Mouse (Mus musculus): ENCODE results near the gene Srebf2.
"Not testable (repeated sequence)": the region's sequence is repeated elsewhere in the genome, so short reads cannot be mapped to it uniquely, and the experiment has no call there.

Srebf2 gene

DNA sequence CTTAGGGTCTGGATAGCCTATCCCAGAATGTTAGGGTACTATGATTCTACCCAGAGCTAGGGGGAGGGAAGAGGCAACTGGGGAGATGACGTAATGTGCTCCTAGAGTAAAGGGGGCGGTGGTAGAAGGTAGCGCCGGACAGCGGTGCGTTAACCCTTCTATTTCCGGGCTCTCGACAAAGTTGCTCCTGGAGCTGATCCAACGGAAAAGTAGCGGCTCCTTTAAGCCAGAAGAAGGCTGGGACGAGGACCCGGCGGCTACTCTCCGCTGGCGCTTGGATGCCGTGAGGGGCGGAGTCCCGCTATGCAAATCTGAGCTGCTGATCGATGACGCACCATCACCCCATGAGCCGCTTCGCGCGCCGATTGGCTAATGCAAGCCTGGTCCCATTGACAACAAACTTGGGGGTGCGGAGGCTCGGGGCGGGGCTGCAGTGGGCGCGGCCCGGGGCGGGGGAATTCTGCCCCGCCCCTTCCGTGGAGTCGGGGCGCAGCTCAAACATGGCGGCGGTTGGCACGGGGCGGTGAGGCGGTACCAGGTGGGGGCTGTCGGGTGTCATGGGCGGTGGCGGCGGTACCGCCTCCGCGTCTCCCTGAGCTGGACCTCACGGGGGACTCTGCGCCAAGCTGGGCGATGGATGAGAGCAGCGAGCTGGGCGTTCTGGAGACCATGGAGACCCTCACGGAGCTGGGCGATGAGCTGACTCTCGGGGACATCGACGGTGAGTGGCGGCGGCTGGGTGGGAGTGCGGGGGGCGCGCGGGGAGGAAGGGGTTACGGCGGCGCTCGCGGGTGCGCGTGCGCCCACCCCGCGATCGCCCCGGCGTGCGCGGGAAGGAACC is at the start of gene Srebf2:
Gene Srebf2, plus strand, starts transcription at position 412 of the 841 bp plus-strand sequence.
- DNase-seq (ENCODE audit: low spot score), result peak; percentile 92

DNA sequence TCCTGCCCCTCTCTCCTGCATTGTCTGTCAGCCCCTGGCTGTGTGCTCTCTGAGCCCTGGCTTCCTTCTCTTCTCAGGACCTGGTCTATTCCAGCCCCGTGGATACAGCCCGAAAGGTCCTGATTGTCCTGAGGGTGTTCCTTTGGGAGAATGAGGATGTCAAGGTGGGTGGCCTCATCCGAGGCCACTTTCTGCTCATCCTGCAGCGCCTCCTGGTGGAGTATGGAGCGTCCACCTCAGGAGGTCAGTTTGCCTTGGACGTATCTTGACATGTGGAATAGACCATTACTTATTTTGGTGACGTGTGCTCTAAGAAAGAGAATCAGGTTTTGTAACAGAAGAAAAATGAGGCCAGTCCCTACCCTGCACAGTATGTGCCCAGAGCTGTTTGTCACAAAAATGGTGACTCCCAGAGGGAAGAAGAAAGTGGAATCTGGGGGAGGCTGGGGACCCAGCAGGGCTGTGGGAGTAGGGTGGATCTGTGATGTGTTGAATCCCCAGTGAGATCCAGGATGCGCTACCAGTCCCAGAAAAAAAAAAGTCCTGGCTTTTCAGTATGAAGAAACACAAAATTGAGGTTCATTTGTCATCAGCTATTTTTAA is 39.9 kb upstream of the Srebf2 start:
- DNase-seq (ENCODE audit: low spot score), result peak; percentile 29

GRCm38 (mm10) chr15:82120544-82120943 is 26.4 kb upstream of the Srebf2 start:
- DNase-seq (ENCODE audit: low spot score), result no peak

DNA sequence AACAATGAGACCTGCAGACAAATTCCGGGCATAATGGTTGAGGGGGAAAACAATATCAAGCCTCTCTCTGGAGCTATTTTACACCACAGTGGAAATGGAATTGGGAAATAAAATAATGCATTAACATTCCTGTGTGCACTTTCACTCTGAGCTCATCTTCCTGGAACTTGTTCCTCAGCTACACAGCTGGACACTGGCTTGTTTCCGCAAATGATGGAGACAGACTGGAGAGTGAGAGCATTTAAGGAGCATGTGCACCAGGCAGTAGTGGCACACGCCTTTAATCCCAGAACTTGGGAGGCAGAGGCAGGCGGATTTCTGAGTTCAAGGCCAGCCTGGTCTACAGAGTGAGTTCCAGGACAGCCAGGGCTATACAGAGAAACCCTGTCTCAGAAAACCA is 20.3 kb upstream of the Srebf2 start:
- DNase-seq (ENCODE audit: low spot score), result not testable (repeated sequence)

- peak; percentile 92 for DNase-seq (ENCODE audit: low spot score)
Observed at GRCm38 (mm10) chr15:82127426-82128374, 19.3 kb upstream of the Srebf2 start, which contains the start of gene Ccdc134. Ccdc134 (plus strand) TSS chr15:82127922.

- DNase-seq (ENCODE audit: low spot score), result no peak
Observed at GRCm38 (mm10) chr15:82128398-82128797, 18.6 kb upstream of the Srebf2 start.

GRCm38 (mm10) chr15:82130599-82130998 is 16.4 kb upstream of the Srebf2 start:
- DNase-seq (ENCODE audit: low spot score), result no peak

DNA sequence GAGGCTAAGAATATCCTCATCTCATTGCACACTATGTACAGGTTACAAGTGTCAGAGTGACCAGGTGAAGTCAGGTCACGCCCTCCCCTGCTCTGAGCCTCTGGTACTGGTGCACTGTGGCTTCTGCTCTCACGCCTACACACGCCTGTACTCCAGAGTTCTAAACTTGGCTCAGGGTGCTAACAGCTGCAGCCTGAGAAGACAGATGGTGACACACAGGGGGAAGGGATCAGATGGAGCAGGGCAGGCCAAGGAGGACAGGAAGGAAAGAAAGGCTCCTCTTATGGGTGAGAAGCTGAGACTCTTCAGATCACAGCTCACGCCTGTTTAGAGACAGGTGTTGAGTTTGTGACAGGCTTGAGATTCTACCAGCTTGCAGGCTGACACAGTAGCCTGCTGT is 11.6 kb upstream of the Srebf2 start:
- DNase-seq (ENCODE audit: low spot score), result no peak

DNA sequence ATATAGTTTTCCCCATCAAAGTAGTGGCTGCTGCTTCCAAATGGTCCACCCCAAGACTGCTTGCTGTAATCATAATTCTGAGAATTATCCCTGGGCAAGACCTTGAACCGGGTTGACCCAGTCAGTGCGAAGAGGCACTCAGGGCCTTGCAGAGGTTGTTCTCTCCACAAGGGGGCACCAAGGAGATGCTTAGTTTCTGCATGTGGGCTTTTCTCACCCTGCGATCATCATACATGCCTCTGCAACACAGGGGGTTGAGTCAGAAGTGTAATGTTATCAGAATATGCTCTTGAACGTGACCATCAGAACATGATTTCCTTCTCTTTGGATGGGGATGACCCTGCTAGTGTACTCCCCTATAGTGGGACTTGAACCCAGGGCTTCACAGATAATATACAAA is 8.4 kb upstream of the Srebf2 start:
- DNase-seq (ENCODE audit: low spot score), result peak; percentile 54

DNA sequence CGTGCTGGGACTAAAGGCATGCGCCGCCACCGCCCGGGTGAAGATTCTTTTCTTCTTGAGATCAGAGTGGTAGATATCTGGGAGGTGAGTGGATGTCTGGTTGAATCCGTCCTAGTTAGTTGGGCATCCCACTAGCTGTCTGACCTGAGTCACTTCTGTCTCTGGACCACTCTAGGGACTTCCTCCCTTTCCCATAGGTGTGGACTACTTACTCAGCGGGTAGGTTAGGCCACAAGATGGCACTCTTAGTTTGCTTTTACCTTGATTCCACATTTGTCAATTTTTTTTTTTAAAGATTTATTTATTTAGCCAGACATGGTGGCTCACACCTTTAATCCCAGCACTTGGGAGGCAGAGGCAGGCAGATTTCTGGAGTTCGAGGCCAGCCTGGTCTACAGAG is 7.8 kb upstream of the Srebf2 start:
- no peak for DNase-seq (ENCODE audit: low spot score)

- DNase-seq (ENCODE audit: low spot score), result no peak
Observed at GRCm38 (mm10) chr15:82140355-82140754, 6.6 kb upstream of the Srebf2 start.

- no peak for DNase-seq (ENCODE audit: low spot score)
Observed at GRCm38 (mm10) chr15:82144157-82144556, 2.8 kb upstream of the Srebf2 start.

DNA sequence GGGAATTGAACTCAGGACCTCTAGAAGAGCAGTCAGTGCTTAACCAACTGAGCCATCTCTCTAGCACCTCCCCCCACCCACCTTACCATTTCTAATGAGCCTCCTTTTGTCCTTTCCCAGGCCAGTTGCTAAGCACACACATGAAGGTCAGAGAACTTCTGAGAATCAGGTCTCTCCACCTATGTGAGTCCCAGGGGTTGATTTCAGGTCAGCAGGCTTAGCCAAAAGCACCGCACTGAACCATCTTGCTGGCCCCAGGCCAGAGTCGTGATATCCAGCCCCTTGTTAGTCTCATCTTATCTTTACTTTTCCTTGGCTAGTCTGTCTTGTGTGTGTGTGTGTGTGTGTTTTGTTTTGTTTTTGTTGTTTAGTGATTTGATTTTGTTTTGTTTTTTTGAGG is 1.6 kb upstream of the Srebf2 start:
- DNase-seq (ENCODE audit: low spot score), result no peak

DNA sequence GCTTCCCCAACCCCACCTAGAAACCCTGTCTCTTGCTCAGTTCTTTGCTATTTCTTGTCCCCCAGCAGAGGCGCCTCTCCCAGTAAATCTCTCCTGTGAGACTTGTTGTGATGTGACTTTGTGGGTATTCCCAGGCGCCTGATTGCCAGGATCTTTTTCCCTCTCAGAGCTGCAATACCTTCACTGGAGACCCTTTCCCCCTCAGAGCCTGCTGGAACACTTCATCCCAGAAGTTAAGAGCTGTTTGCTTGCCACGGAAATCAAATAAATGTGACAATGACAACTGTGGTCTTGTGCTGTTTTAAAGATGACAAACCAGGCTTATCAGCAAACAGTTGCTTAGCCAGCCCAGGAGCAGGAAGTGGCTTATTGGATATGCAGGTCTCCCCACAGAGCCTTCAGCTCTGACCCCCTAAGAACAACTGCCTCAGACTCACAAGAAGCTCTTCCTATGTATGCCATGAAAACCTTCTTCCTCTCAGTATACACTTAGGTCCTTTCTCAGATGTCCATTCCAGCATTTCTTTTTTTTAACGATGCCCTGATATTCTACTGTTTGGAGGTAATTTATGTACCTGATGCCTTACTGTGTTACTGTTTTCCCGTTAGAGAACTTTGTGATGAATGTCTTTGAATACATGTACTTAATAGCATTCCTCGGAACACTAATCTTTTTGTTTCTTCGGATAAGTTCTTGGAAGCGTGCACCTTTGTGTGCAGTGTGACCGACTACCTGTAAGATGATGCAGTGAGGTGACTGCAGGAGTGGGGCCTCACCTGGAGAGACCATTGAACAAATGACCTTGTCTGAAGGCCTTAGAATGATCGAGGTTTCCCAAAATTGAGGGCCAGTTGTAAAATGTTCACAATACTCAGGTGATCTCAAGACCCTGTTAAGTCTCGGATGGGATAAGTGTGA is 871 bp upstream of the Srebf2 start:
- DNase-seq (ENCODE audit: low spot score), result no peak

GRCm38 (mm10) chr15:82147611-82148111 is 680 bp downstream of the Srebf2 start:
- DNase-seq (ENCODE audit: low spot score), result peak; percentile 33

DNA sequence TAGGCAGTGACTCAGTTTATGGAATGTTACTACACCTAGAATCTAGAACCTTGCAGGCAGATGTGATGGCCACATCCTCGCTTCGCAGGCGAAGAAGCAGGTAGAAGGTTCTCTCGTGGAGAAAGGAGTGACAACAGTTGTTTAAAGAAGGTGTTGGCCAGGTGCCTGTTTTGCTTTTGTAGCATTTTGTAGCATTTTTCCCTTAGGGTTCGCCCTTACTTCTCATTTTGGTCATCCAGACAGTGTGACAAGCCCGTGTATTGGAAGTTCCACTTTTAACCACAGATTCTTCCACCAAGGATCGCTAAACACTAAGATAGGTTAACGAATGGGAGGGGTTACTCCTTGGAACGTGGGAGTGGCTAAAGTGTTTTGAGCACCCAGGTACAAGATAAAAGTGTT is 1.5 kb downstream of the Srebf2 start:
- no peak for DNase-seq (ENCODE audit: low spot score)

DNA sequence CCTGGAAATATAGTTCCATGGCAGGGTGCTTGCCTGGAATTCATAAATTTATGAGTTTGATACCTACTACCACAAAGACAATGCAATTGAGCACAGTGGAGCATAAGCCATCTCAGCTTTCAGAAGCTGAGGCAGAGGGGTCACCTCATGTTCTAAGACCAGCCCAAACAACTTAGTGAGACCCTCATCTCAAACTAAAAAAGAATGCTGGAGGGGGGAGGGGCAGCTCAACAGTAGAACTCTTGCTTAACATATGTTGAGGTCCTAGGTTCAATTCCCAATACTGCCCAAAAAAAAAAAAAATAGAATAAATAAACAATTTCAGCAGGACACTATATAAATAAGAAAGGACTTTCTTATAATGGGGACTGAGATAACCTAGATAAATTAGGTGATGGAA is 3.1 kb downstream of the Srebf2 start:
- DNase-seq (ENCODE audit: low spot score), result no peak

DNA sequence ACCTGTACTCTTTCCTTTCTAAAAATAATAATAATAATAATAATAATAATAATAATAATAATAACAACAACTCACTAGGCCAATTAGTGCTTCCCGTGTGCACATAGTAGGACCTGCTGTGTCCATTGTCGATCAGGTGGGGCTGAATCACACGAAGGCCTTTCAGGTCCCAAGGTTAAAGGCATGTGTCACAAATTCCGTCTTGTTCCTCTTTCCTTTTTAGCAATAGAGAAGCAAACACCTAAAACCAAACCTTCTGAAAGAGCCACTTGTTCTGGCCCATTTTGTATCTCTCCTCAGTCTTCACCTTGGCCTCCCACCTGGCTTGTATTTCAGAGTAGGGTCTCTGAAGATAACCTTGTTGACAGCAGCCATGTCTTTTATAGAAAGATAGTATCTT is 4.2 kb downstream of the Srebf2 start:
- no peak for DNase-seq (ENCODE audit: low spot score)

- DNase-seq (ENCODE audit: low spot score), result no peak
Observed at GRCm38 (mm10) chr15:82152022-82152421, 5.0 kb downstream of the Srebf2 start.

DNA sequence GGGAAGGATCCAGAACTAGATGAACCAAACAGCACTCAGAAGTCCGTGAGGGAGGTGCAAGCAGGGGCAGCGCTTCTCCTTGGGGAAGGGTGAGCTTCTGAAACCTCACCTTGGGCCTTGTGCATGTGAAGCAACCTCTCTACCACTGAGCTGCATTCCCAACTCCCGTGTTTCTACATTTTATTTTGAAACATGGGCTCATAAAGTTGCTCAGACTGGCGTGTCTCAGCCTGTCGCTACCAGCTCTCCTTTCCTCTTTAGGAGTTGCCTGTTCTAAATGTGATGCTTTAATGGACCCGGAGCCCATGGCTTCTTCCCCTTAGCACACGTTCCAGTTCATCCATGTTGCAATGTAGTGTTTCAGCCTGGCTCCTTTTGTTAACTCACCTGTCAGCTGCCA is 5.5 kb downstream of the Srebf2 start:
- no peak for DNase-seq (ENCODE audit: low spot score)

DNA sequence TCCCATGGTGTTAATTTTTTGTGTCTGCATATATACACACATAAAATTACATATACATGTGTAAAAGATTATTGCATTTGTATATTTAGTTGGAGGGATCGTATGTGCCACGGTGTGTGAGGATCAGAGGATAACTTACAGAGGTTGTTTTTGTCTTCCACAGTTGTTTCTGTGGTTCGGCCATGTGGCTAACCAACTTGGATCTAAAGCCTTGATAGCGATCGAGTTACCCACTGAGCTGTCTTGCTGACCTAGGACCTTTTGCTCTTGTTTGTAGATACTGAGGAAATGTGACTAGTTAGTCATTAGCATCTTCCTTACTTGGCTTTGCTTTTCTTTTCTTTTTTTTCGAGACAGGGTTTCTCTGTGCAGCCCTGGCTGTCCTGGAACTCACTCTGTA is 9.3 kb downstream of the Srebf2 start:
- no peak for DNase-seq (ENCODE audit: low spot score)

All from ovary, postnatal 14 days (tissue).